Mouse (Mus musculus) frontal cortex, postnatal 10 days (tissue): ENCODE data around the gene Myoz2.
A peak's percentile ranks its signal among the peaks of the same experiment; 100 is the strongest.

Experiments used
- DNase-seq, 2 experiments: peaks; one replicate each; pipeline ENCODE4 v3.0.0; 2022; ENCODE audit warnings: low spot score in 2 of 2, mixed read lengths in 1 of 2

Gene Myoz2

GRCm38 (mm10) chr3:123007386-123007785 is 27.4 kb downstream of the Myoz2 start:
- no peak for DNase-seq

- DNase-seq, result no peak
Measured at GRCm38 (mm10) chr3:123001053-123001452, 33.8 kb downstream of the Myoz2 start.

GRCm38 (mm10) chr3:122998511-122998910 is 36.3 kb downstream of the Myoz2 start:
- DNase-seq, result no peak

GRCm38 (mm10) chr3:122996968-122997367 is 37.8 kb downstream of the Myoz2 start:
- DNase-seq, result no peak

- no peak for DNase-seq
Measured at GRCm38 (mm10) chr3:122986906-122987305, 47.9 kb downstream of the Myoz2 start.

GRCm38 (mm10) chr3:122986386-122986785 is 48.4 kb downstream of the Myoz2 start:
- DNase-seq, result no peak

GRCm38 (mm10) chr3:122985183-122985944 is 49.5 kb downstream of the Myoz2 start:
- no peak for DNase-seq

GRCm38 (mm10) chr3:122984249-122985182 is 50.3 kb downstream of the Myoz2 start, which contains the start of gene Usp53:
Gene Usp53, minus strand, starts transcription at chr3:122984510.
- peak; percentile 93 to 95 for DNase-seq

GRCm38 (mm10) chr3:122983849-122984248 is 51.0 kb downstream of the Myoz2 start:
- DNase-seq, result no peak

- no peak for DNase-seq
Measured at GRCm38 (mm10) chr3:122975964-122976363, 58.9 kb downstream of the Myoz2 start.

- no peak for DNase-seq
Measured at GRCm38 (mm10) chr3:122975363-122975762, 59.5 kb downstream of the Myoz2 start.

- no peak for DNase-seq
Measured at GRCm38 (mm10) chr3:122974833-122975232, 60.0 kb downstream of the Myoz2 start.

- no peak for DNase-seq
Measured at GRCm38 (mm10) chr3:122972126-122972822, 62.5 kb downstream of the Myoz2 start.

- DNase-seq, result no peak
Measured at GRCm38 (mm10) chr3:122968391-122968790, 66.4 kb downstream of the Myoz2 start.

- DNase-seq, result no peak
Measured at GRCm38 (mm10) chr3:122964301-122964700, 70.5 kb downstream of the Myoz2 start.
